Mouse (Mus musculus) c-Kit-positive CD71-positive TER-119-positive erythroid progenitor cells, embryonic 14.5 days (primary cell): ENCODE results near the gene Camk2g.

ENCODE experiments used
- DNase-seq: peaks from one replicate; pipeline ENCODE4 v3.0.0-alpha.2; 2013; ENCODE audit warnings: low spot score

Camk2g gene

GRCm38 (mm10) chr14:20701554-20701953 is 92.3 kb downstream of the Camk2g start:
- DNase-seq: no peak

GRCm38 (mm10) chr14:20700362-20700761 is 93.5 kb downstream of the Camk2g start:
- no peak for DNase-seq

- DNase-seq: no peak
Measured at GRCm38 (mm10) chr14:20698515-20698914, 95.4 kb downstream of the Camk2g start.

GRCm38 (mm10) chr14:20696986-20697385 is 96.9 kb downstream of the Camk2g start:
- DNase-seq: no peak

- DNase-seq: no peak
Measured at GRCm38 (mm10) chr14:20695761-20696520, 97.9 kb downstream of the Camk2g start.

GRCm38 (mm10) chr14:20694884-20695760 is 98.8 kb downstream of the Camk2g start, which contains the start of gene Fut11:
Fut11 (plus strand) TSS chr14:20694968.
- DNase-seq: peak; percentile 71

GRCm38 (mm10) chr14:20694185-20694883 is 99.6 kb downstream of the Camk2g start:
- no peak for DNase-seq

GRCm38 (mm10) chr14:20693589-20694101 is 100.2 kb downstream of the Camk2g start:
- no peak for DNase-seq

- DNase-seq: no peak
Measured at GRCm38 (mm10) chr14:20691772-20692171, 102.1 kb downstream of the Camk2g start.

GRCm38 (mm10) chr14:20689009-20689408 is 104.9 kb downstream of the Camk2g start:
- DNase-seq: no peak

GRCm38 (mm10) chr14:20686576-20686975 is 107.3 kb downstream of the Camk2g start:
- DNase-seq: no peak
